Mouse (Mus musculus) right cerebral cortex, adult 2 months (tissue): Measurements from ENCODE around the gene Rasl11b.
A peak's percentile ranks its signal among the peaks of the same experiment; 100 is the strongest.

ENCODE experiments used
- DNase-seq, 2 experiments: peaks; one replicate each; pipeline ENCODE4 v3.0.0; 2021 to 2022; ENCODE audit warnings: low spot score in 2 of 2

The Rasl11b gene

DNA sequence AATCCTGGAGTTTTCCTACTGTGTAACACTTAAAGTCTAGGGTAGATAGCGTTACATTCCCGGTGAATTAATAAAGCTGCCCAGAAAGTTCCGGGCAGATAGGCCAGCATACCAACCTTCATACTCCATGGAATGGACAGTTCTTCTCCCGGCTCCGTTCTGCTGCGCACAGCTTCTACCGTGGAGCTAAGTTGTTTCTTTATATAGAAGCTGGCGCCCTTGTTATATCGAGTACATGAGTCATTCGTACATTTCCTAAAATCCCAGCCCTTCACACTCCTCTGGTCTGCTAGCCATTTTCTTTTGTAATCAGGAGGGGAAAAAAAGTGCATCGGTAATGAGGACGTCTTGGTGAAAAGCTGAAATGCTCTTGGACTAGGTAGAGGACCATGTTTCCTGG is 7.0 kb upstream of the Rasl11b start:
- DNase-seq, result peak in 1 of 2 experiments; percentile 33

DNA sequence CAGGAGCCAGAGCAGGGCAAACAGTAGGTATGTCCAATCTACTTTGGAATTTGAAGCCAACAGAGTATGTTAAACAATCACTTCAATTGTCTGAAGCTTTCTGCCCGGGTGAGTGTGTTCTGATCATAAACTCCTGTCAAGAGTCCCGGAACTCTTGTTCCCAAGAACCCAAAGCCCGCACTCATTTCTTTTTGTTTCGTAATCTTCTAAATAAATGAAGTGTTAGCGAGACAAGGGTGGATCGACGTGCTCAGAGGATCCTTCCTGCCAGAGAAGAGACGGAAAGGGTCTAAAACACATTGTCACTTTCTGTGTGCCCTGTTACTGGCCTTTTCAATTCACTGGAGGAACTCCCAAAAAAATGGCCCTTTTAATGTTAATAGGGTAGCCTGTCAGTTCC is 6.2 kb upstream of the Rasl11b start:
- DNase-seq, result no peak

DNA sequence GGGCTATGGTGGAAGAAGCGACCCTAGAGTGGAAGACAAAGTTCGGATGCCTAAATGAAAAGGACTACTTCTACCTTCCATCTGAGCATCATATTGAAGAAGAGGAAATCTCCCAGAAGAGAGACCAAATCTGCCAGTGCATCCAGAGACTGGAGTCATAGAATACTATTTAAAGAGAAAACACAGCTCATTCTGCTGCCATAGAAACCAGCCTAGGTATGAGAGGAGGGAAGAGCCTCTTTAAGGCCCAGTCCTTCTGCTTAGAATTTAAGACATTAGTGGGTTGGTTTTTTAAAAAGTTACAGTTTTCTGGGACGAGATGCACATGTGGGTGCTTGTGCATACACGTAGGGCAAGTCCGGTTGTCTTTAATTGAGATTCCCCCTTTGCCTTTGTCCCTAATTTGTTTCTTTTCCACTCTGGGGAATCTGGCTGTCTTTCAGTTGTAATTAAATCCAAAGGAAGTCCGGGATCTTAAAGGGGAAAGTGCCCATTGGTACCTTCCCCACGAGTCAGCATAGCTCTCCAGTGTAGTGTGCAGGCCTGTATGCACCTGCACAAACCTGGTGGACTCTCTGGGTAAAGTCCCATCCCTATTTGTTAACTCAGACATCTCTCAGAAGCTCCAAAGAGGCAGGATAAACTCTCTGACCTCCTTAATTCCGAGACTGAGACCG is 5.5 kb upstream of the Rasl11b start:
- peak in 1 of 2 experiments; percentile 20 for DNase-seq

DNA sequence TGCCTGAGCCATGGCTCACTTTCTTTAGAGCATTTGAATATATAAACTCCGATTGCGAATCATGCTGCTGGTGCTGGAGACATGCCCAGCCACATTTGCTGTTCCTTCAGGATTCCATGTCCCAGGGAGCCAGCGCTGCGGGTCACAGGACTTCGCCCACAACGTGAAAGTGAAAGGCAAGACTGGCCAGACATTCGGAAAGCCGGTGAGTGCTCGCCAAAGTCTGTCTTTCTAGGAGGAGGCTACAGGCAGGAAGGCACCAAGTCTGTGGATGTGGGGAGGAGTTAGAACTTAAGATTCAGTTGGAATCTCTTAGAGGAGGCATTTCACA is 5.0 kb upstream of the Rasl11b start:
- peak in 1 of 2 experiments; percentile 23 for DNase-seq

DNA sequence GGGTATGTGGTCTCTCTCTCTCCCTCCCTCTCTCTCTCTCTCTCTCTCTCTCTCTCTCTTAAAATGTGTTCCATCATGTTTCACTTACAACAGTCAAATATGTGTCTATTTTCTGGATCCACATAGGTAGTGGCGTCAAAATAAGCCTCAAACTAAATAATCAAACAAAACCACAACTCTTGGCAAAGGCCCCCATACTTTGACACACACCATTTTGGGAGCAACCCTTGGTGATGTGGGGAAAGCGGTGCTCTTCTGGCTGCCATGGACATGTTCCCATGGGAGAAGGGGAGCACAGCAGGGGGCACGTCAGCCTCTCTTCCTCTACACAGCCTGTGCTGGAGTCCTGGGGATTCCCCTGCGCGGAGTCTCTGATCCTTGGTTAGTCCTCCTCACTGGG is 4.2 kb upstream of the Rasl11b start:
- DNase-seq, result no peak

DNA sequence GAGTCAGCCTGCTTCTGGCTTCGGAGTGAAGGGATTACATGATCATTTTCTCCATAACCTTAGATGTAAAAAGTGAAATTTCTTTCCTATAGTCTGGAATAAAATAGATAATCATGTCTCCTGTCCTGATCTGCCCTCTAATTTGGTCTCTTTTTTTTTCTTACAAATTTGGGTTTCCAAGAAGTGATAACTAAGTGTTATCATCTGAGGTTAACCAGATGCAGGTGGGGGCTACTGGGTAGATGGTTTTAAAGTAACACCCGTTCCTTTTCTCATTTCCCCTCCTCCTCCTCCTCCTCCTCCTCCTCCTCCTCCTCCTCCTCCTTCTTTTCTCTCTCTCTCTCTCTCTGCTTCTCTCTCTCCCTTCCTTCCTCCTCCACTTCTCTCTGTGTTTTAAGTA is 2.1 kb upstream of the Rasl11b start:
- no peak for DNase-seq

DNA sequence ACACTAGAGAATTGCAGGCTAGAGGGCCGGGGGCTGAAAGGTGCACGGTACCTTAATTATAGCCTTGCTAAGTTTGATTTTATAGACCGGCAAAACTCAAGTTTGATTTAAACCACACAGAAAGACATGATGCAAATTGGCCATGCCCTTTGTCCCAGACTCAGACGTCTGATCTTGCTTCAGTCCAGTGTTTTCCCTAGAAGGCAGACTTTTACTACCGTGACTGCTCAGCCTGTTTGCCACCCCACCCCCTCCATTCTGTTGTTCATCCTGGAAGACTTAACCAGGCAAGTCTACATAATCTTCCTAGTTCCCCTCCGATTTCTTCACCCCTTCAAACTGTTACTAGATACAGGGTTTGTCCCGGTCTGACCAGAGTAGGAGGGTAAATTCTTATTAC is 1.5 kb upstream of the Rasl11b start:
- no peak for DNase-seq

DNA sequence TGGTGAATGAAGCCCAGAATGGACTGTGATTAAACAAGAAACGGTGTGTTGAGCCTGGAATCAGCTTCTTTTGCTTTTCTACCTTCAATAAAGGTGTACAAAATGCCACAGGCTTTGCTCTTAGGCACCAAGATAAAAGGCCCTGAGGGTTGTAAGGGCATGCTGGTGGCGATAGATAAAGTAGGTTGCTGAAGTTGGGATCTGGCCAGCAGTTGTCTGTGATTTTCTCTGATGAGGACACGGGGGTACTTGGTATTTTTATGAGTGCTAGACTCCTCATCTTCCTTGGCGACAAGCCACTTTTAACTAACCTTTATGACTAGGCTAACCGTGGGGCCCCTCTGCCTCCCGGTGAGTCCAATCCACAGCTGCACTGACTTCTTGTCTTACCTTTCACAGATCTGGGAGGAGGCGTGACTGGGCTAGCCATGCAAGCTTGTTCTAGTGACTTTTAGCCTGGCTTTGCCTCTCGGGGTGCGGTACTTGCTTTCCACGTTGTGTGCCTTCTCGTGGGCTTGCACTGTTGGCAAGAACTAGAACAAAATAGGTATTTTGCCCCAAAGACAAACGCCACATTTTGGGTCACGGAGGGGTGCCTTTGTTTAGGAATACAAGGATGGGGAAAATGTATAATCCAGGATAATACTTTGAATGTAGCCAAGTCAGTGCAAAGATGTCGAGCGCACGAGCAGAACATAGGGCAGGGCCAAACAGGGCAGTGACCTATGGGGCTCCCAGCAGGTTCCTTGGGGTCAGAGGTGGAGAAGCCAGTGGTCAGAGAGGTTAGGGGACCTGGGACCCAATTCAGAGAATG is 852 bp upstream of the Rasl11b start:
- no peak for DNase-seq

DNA sequence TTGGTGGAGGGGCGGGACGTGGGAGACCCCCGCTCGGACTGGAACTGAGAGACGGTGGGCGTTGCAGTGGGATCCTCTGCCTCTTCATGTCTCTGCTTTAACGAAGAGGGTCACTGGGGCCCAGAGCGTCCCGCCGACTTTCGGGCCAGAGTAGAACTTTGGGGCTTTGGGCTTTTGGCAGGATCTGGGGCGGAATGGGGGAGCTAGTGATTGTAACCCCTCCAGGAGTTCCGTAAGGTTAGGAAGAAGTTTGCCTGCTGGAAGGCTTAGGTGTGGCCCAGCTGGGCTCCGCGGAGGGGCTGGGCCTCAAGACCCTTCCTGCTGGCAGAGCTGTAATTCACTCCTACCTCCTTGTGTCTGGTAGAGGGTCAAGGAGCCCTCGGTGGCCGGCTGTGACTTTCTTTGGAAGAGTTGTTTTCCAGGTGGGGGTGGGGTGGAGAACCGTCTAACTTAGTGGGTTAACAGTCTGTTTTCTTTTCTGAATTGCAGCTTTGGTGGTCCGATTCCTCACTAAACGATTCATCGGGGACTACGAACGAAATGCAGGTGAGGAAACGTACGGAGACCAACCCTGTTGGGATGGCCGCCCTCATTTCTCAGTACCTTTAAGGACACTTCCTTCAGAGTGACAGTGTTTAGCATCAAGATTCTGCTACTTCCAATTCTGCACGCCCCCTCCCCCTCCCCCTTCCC is 674 bp downstream of the Rasl11b start:
- no peak for DNase-seq

DNA sequence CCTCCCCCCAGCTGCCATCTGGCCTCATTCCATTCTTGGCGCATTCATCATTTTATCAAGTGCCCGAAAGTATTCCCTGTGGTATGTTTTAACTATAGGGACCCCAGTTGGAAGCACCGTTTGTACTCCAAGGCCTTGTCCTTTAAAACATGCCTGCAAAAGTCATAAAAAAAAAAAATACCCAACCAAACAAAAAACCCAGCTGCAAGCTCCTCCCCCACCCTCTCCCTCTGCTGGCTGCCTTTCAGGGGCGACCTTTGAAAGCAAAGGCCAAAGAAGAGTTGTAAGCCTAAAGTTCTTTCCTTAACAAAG is 1.2 kb downstream of the Rasl11b start:
- no peak for DNase-seq

DNA sequence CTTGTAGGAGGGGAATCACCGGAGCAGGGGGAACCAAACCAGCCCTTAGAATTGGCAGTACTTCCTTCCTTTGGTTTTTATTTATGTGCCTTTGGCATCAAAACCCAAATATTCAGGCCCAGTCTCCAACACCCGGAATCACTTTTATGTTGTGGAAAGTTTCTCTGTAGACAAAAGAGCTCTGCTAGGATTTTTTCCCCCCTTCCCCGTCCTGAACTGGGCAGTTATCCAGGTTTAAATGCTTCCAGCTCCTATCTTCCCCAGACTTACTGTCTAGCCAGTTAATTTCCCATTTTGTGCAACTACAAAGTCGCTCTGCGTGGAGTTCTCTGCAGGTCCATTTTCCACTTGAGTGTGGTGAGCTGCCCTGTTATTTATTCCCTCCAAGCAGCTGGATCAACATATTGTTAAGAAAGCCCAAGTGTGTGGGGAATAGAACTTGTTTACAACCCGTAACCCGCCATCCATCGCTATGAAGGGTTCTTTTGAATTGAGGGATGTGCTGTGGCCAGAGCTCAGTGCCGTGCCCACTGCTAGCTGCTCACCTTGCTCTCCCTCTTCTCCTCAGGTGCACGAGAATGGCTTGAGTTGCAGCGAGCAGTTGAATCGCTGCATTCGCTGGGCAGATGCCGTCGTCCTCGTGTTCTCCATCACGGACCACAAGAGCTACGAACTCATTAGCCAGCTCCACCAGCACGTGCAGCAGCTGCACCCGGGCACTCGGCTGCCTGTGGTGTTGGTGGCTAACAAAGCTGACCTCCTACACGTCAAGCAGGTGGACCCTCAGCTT is 2.6 kb downstream of the Rasl11b start:
- DNase-seq, result no peak

DNA sequence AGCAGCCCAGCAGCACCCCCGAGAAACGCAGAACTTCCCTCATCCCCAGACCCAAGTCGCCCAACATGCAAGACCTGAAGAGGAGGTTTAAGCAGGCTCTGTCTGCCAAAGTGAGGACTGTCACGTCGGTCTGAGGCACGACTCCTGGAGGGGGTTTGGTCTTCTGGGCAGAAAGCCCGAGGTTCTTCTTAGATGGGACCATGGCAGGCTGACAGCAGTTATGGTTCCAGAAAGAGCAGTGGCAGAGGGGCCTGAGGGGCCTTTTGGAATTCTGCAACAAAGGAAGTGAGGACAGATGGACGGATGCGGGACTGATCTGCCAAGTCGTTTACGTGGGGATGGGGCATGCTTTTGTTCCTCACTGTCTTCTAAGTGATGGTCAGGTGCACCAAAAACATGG is 3.4 kb downstream of the Rasl11b start:
- no peak for DNase-seq

DNA sequence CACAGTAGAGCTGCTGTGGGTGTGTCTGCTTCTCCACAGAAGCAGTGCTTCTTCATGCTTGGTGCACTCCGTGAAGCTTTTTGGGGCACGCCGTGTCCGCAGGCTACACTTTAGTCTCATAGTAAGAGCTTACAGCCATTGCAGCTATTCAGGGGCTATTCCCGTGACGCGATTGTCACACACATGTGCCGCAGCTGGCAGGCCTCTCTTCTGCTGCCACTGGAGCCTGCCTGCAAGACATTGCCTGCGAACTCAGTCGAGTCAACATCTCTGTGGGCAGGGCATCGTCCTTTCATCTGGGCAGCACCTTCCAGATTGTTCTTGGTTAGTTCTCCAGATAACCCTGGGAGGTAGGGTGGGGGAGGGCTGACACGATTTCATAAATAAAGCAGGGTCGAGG is 4.7 kb downstream of the Rasl11b start:
- no peak for DNase-seq

DNA sequence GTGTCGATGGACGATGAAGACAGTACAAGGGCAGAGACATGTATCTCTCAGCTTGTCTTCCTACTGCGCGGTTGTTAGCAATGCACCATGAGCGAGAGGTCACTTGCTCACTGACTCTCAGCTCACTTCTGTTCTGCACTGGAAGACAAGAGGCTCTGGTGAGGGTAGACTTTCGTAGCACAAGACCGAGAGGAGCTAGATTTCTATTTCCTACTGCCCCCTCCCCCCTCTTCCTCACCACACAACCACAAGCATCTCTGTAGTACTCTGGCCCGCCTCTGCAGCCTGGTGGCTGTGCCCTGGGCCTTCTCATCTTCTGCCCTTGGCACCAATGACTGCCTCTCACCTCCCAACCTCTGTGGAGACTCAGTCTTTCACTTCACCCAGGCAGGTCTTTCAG is 5.4 kb downstream of the Rasl11b start:
- no peak for DNase-seq

DNA sequence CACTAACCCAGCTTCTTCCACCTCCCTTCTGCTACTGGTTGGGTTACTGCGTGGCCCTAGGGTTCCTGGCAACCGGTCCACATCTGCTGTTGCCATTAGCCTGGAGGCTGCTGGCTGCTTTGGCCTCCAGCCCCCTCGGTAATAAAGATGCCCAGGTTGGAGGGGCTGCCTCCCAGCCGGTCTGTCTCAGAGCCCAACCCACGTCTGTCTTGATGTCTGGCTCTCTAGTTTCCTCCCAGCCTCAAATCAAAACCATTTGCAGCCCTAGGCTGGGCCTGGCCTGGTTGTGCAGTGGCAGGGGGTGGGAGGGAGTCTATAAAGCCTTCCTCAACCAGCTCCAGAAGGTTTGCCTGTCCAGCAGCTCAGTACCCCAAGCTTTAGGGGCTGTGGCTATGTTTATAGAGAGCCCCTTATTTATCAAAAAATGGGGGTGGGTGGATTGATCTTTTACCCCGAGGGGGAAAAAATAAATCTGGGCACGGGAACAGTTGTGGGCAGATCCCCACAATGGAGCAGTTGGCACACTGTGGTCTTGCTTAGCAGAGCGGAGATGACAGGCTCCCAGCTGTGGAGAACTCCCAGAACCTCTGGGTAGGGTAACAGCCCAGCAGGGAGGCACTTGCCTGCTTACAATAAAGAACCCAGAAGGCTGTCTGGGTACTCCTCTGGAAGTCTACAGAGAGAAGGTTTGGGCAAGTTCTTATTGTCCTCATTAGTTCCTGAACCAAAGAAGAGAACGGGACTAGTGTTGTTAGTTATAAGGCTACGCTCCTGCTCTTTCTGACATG is 6.7 kb downstream of the Rasl11b start:
- no peak for DNase-seq

DNA sequence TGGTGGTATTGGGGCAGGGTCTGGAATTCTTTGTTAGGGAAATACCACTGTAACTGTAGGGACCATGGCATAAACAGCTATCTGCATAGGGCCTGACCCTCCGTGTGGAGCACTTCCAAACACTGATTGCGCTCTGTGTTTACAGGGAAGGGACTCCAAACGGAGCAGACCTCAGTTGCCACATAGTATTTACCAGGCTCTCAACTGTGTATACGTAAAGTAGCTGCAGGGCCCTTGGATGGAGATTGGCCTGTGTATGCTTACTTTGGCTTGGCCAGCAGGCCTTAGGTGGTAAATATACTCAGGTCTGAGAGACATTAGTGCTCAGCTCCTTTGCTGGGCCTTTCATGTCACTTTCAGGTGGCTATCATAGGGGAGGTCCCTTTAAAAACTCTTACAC is 7.4 kb downstream of the Rasl11b start:
- no peak for DNase-seq

DNA sequence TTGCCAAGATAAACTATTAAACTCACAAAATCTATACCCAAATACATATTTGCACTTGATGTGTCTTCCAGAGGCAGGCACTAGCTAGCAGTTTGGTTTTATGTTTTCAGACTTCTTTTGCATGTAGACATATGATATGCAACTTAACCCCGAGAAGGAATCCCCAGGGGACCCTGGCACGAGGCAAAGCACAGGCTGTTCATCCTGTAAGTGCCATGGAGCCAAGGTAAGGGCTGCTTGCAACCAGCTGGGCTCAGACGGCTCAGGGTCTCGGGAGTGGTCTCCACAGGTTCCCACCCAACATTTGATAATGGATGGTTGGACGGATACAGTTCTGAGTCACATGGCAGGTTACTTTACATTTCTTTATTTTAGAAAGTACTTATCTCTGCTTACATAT is 9.4 kb downstream of the Rasl11b start:
- DNase-seq, result no peak

DNA sequence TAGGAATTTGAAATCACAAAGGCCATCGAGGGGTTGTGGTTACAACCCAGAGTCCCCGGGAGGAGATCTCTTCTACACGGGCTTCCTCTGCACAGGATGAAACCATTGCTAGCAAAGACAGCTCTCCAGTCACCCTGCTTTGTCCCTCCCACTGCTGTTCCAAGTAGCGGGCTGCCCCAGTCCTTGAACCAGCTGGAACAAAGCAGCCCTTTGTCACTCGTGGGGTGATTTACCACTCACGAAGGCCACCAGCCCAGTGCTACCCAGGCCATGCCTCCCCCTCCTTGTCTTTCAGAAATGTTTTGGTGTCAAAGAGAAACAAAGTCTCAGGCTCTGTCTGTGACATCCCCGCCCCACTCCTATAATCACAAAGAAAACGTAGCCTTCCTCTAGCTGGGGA is 10.4 kb downstream of the Rasl11b start:
- DNase-seq, result no peak

DNA sequence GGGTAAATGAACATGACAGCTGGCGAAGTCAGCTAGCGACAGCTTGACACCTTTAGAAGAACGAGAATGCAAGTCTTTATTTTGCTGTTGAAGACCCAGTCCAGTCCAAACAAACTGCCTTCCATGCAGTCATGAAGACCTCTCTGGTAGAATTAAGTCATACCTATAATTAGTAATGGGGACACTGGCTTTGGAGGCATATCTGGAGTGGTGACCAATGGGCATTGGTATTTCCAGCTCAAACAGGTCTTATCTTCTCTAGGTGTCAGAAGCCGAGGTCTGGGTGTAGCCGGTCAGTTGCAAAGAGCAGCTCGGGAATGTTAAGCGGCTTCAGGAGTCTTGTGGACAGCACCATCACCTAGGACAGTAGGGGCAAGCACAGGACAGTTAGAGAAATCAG is 11.0 kb downstream of the Rasl11b start:
- DNase-seq, result no peak

DNA sequence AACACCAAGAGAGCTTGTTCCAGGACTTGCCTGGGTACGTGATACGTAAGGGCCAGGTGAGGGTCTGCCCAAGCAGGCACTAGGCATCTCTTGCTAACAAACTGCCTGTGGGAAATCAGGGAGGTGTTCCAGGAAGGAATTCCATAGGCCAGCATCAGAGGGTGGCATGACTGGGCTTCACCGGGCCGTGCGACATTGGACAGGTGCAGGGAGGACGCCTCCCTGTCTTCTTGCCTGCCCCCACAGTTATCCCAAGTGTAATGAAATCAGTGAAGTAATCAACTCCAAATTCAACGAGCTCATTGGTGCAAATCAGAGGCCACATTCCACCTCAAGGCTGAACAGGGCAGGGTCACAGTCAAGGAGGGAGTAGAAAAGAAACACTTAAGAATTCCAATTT is 11.6 kb downstream of the Rasl11b start:
- no peak for DNase-seq

DNA sequence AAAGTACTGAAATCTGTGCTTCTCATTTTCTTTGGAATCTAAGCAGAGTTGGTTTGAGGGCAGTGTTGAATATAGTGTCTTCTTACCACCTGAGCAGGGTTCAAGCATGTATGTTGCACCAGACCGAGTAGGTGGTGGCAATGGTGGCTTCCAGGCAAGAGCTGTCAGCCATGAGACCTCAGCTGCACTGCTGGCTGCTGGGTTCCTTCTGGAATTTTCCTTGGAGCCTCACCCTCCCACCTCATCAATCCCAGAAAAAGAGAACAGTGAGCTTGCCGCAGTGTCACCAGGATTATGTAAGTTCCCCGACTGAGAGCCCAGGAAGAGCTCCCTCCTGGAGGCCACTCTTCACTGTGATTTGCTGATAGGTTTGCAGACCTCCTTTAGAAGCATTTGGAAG is 12.1 kb downstream of the Rasl11b start:
- DNase-seq, result no peak

DNA sequence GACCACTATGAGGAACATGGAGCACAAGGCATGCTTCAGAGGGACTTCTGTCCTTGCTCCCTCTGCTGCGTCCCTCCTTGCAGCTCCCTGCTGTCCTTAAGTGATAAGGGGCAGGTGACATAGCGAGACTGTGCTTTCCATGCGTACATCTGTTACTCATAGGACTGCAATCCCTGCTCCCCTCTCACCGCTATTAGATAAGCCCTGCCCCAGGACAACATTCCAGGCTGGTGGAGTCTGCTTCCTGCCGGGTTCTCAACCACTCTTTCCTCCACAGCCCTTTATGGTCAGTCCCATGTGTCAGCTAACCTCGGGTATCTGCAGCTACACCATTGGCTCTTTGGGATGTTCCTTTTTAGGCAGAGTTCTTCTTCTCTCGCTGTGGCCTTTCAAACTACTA is 13.4 kb downstream of the Rasl11b start:
- DNase-seq, result no peak
